Mouse (Mus musculus) CH12.LX (cell line): Measurements from ENCODE around the gene Zfp970. TPM values are rescaled to one million over a fixed set of nuclear protein-coding genes. Genes with fewer than 3 reads are reported as not detected.
"Not testable (repeated sequence)": the region's sequence is repeated elsewhere in the genome, so short reads cannot be mapped to it uniquely, and the experiment has no call there.

Experiments used
- DNase-seq: peaks from one replicate; pipeline ENCODE4 v3.0.0-alpha.2; 2013; ENCODE audit errors: extremely low read depth
- H3K27ac ChIP-seq: 2 replicates; pipeline ENCODE4 v1.5.1; 2012; ENCODE audit warnings: low read depth, mild to moderate bottlenecking, control low read depth, moderate library complexity; ENCODE audit not compliant: insufficient read depth
- H3K27me3 ChIP-seq: replicated peaks from 2 replicates; pipeline ENCODE3; 2012; ENCODE audit warnings: inconsistent platforms
- H3K36me3 ChIP-seq, 2 experiments: replicated peaks in 1 of 2; 2 replicates each; pipeline versions ENCODE3 to v1.6.1; 2012; ENCODE audit warnings: inconsistent platforms in 1 of 2, low read length in 1 of 2, mild to moderate bottlenecking in 1 of 2, mixed read lengths in 1 of 2, moderate library complexity in 1 of 2; ENCODE audit not compliant: control insufficient read depth in 1 of 2, insufficient read depth in 1 of 2
- H3K4me1 ChIP-seq, 2 experiments: 2 replicates each; pipeline ENCODE4 v1.6.1; 2012; ENCODE audit warnings: inconsistent platforms in 1 of 2, moderate library complexity in 1 of 2; ENCODE audit not compliant: insufficient read depth in 2 of 2, control insufficient read depth in 1 of 2
- H3K4me2 ChIP-seq: 2 replicates; pipeline ENCODE4 v1.6.1; 2012; ENCODE audit warnings: low read depth, mild to moderate bottlenecking, control low read depth; ENCODE audit not compliant: poor library complexity, insufficient read depth, severe bottlenecking
- H3K4me3 ChIP-seq, 3 experiments: fragments of 150-350 bp in 1 of 3; sonication (generic) in 1 of 3; replicated peaks in 1 of 3; 2 replicates each; pipeline versions ENCODE3 to v1.5.1; 2011 to 2012; ENCODE audit warnings: low read depth in 2 of 3, low read length in 2 of 3, mild to moderate bottlenecking in 2 of 3, moderate library complexity in 2 of 3, control low read depth in 1 of 3, improper control_type of control experiment in 1 of 3, inconsistent platforms in 1 of 3, mixed read lengths in 1 of 3; ENCODE audit not compliant: poor library complexity in 1 of 3
- H3K79me2 ChIP-seq: replicated peaks from 2 replicates; pipeline ENCODE4 v1.6.1; 2012; ENCODE audit warnings: mild to moderate bottlenecking, moderate library complexity; ENCODE audit not compliant: control insufficient read depth, poor library complexity, insufficient read depth, severe bottlenecking; ENCODE audit errors: extremely low read depth
- H3K9ac ChIP-seq: 2 replicates; pipeline ENCODE4 v1.6.1; 2012; ENCODE audit warnings: low read depth, mild to moderate bottlenecking, control low read depth, moderate library complexity; ENCODE audit not compliant: insufficient read depth
- H3K9me3 ChIP-seq: replicated peaks from 2 replicates; pipeline ENCODE3; 2012; ENCODE audit warnings: low read length, inconsistent platforms, mixed read lengths
- BHLHE40 ChIP-seq: IDR thresholded peaks from 2 replicates; pipeline ENCODE4 v1.6.1; 2011; ENCODE audit warnings: mild to moderate bottlenecking, low read depth, low read length, improper control_type of control experiment
- ELF1 ChIP-seq: IDR thresholded peaks from 2 replicates; pipeline ENCODE4 v1.6.1; 2014; ENCODE audit warnings: low read depth, mild to moderate bottlenecking, inconsistent platforms, low read length, improper control_type of control experiment
- HCFC1 ChIP-seq: IDR thresholded peaks from 2 replicates; pipeline ENCODE4 v1.6.1; 2012; ENCODE audit warnings: low read depth, mild to moderate bottlenecking, inconsistent platforms, low read length, improper control_type of control experiment
- JUN ChIP-seq: IDR thresholded peaks from 2 replicates; pipeline ENCODE4 v1.6.1; 2011; ENCODE audit warnings: low read depth, mild to moderate bottlenecking, low read length, improper control_type of control experiment, moderate library complexity; ENCODE audit not compliant: insufficient read depth
- MYC ChIP-seq: IDR thresholded peaks from 2 replicates; pipeline ENCODE4 v1.6.1; 2011; ENCODE audit warnings: low read depth, mild to moderate bottlenecking, improper control_type of control experiment, low read length
- NRF1 ChIP-seq: IDR thresholded peaks from 2 replicates; pipeline ENCODE4 v1.6.1; 2014; ENCODE audit warnings: low read depth, mild to moderate bottlenecking, inconsistent platforms, low read length, improper control_type of control experiment, moderate library complexity
- PAX5 ChIP-seq: IDR thresholded peaks from 2 replicates; pipeline ENCODE4 v1.6.1; 2012; ENCODE audit warnings: low read length, inconsistent platforms, mixed read lengths
- POLR2A ChIP-seq: IDR thresholded peaks from 2 replicates; pipeline ENCODE4 v1.6.1; 2011; ENCODE audit warnings: low read depth, mild to moderate bottlenecking, improper control_type of control experiment, low read length
- dilution Hi-C: fragments of 300-500 bp; cut with MboI; formaldehyde crosslinking; loops from 2 replicates; pipeline ENCODE4 v1.14.3; 2020; ENCODE audit warnings: low sequenced_read_pairs; ENCODE audit not compliant: extremely low pct_unique_long_range_greater_than_20kb, extremely low pct_ligation_motif_present
- in situ Hi-C: fragments of 300-500 bp; cut with MboI; formaldehyde crosslinking; loops from 3 replicates; pipeline ENCODE4 v1.14.3; 2019; ENCODE audit warnings: low sequenced_read_pairs, low pct_ligation_motif_present, low pct_unique_long_range_greater_than_20kb, mixed read lengths
- polyA plus RNA-seq: library from polyadenylated mRNA; unstranded; fragments of >175 nt; gene quantifications from 2 replicates; pipeline ENCODE4 v1.2.1, GENCODE M21; 2012; ENCODE audit warnings: low read depth; ENCODE audit not compliant: insufficient read length
- total RNA-seq, 2 experiments: library from RNA; depleted of rRNA; stranded (reverse); fragments of 300-350 nt in 1 of 2; fragments of >200 nt in 1 of 2; gene quantifications; 2 replicates each; pipeline ENCODE4 v1.2.3; 2012 to 2014

The Zfp970 gene
- total and polyA plus RNA-seq, 3 experiments = 8.1 to 16.7 (median 15.7) TPM

DNA sequence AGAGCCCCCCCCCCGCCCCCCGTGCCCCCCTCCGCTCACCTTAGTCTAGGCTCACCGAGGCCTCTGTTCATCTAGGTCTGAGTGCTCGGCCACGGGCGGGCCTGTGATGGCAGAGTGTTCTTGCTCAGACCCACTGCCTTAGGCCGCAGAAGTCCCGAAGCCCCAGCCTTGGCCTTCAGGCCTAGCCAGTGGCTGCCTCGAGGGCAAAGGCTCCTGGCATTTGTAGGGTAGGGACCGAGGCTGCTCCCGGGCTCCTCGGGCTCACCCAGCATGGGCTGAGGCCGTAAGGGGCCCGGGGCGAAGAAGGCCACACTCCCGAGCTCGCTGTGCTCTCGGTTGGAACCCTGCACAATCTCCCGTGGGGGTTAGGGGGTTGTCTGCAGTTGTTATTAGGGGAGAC, 58.5 kb downstream of the Zfp970 start:
- TF ChIP-seq BHLHE40 = no peak
- TF ChIP-seq MYC = no peak
- no peak for TF ChIP-seq HCFC1
- TF ChIP-seq POLR2A = no peak
- TF ChIP-seq JUN = no peak
- no peak for TF ChIP-seq ELF1
- TF ChIP-seq NRF1 = no peak
- no peak for TF ChIP-seq PAX5
- in situ Hi-C loops = no loop called here
- H3K9ac ChIP-seq = no peak overlapping the region
- H3K4me2 ChIP-seq = no peak overlapping the region
- DNase-seq = no peak
- H3K36me3 ChIP-seq = no peaks in the 10 kb centered on the region
- H3K27ac ChIP-seq = no peak overlapping the region
- no peaks in the 10 kb centered on the region for H3K4me1 ChIP-seq
- no peaks in the 10 kb centered on the region for H3K27me3 ChIP-seq
- no peaks in the 10 kb centered on the region for H3K79me2 ChIP-seq
- H3K4me3 ChIP-seq = no peak overlapping the region
- dilution Hi-C loops = no loop called here
- H3K9me3 ChIP-seq = peaks cover 2% of the 10 kb centered on the region

DNA sequence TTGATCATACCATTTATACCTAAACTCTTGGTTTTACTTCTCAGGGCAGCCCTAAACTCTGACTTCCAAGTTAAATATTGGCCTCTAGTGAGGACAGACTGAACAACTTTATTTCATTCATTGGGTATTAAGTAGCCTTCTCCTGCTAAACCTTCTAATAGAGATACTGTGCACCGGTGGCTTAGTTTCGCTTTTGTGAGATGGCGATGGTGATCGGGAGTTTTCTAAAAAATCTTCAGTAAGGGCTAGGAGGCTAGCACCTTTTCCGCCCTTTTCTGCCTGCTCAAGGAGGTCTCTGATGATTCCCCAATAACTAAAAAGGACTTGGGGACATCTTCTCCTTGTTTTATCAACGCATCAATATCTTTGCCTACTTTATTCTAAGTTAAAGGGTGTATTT, 59.1 kb downstream of the Zfp970 start:
- H3K27me3 ChIP-seq, H3K27ac ChIP-seq, in situ Hi-C loops, H3K79me2 ChIP-seq, DNase-seq, H3K4me3 ChIP-seq, H3K4me2 ChIP-seq, dilution Hi-C loops, H3K4me1 ChIP-seq, H3K9ac ChIP-seq, H3K36me3 ChIP-seq, H3K9me3 ChIP-seq: not testable (repeated sequence)

GRCm38 (mm10) chr2:177524171-177524570, 59.6 kb downstream of the Zfp970 start:
- H3K27ac ChIP-seq, H3K4me3 ChIP-seq, dilution Hi-C loops: not testable (repeated sequence)

More at GRCm38 (mm10) chr2:177524171-177524570, 59.6 kb downstream of the Zfp970 start:
- H3K79me2 ChIP-seq, H3K27me3 ChIP-seq, in situ Hi-C loops, H3K9ac ChIP-seq, H3K4me1 ChIP-seq, H3K4me2 ChIP-seq, H3K36me3 ChIP-seq, DNase-seq, H3K9me3 ChIP-seq: not testable (repeated sequence)

Other genes with a start within 250 kb of the Zfp970 start
- gene Gm14409, start 197.7 kb upstream of the Zfp970 start, total RNA-seq (2012; rRNA removed) = 7.0 and 8.2 TPM in 2 replicates
- gene Gm14409, start 197.7 kb upstream of the Zfp970 start, total RNA-seq (2014; rRNA removed) = 12.0 and 13.8 TPM in 2 replicates
- gene Gm14409, start 197.7 kb upstream of the Zfp970 start, polyA plus RNA-seq = 5.1 and 8.1 TPM in 2 replicates
- gene Gm14412, start 140.4 kb upstream of the Zfp970 start, total RNA-seq (2012; rRNA removed) = 1.2 and 1.8 TPM in 2 replicates
- gene Gm14412, start 140.4 kb upstream of the Zfp970 start, total RNA-seq (2014; rRNA removed) = 2.9 and 3.8 TPM in 2 replicates
- gene Gm14412, start 140.4 kb upstream of the Zfp970 start, polyA plus RNA-seq = 2.9 and 4.4 TPM in 2 replicates
- 10.8 and 14.3 TPM in 2 replicates for gene Gm14418, start 66.4 kb upstream of the Zfp970 start, total RNA-seq (2012; rRNA removed)
- gene Gm14418, start 66.4 kb upstream of the Zfp970 start, total RNA-seq (2014; rRNA removed) = 27.3 and 33.6 TPM in 2 replicates
- gene Gm14418, start 66.4 kb upstream of the Zfp970 start, polyA plus RNA-seq = 15.9 and 18.1 TPM in 2 replicates
- 10.5 and 15.5 TPM in 2 replicates for gene Gm14403, start 33.5 kb downstream of the Zfp970 start, total RNA-seq (2012; rRNA removed)
- gene Gm14403, start 33.5 kb downstream of the Zfp970 start, total RNA-seq (2014; rRNA removed) = 19.9 and 21.3 TPM in 2 replicates
- 5.1 and 7.5 TPM in 2 replicates for gene Gm14403, start 33.5 kb downstream of the Zfp970 start, polyA plus RNA-seq
- gene Gm14406, start 113.5 kb downstream of the Zfp970 start, total RNA-seq (2012; rRNA removed) = 4.8 and 7.6 TPM in 2 replicates
- 11.2 and 17.9 TPM in 2 replicates for gene Gm14406, start 113.5 kb downstream of the Zfp970 start, total RNA-seq (2014; rRNA removed)
- 6.2 and 10.2 TPM in 2 replicates for gene Gm14406, start 113.5 kb downstream of the Zfp970 start, polyA plus RNA-seq